Mouse (Mus musculus) B cell, adult 62 days (primary cell): Measurements from ENCODE around the gene Tsnax. TPM values are rescaled to one million over a fixed set of nuclear protein-coding genes. Genes with fewer than 3 reads are reported as not detected.

Experiments used
- total RNA-seq: library from RNA; stranded (reverse); gene quantifications from 4 replicates; pipeline ENCODE4 v1.2.4, GENCODE M21; 2023

Tsnax gene
- total RNA-seq: 42.0 to 49.1 TPM (median 44.9 TPM) in 4 replicates

DNA sequence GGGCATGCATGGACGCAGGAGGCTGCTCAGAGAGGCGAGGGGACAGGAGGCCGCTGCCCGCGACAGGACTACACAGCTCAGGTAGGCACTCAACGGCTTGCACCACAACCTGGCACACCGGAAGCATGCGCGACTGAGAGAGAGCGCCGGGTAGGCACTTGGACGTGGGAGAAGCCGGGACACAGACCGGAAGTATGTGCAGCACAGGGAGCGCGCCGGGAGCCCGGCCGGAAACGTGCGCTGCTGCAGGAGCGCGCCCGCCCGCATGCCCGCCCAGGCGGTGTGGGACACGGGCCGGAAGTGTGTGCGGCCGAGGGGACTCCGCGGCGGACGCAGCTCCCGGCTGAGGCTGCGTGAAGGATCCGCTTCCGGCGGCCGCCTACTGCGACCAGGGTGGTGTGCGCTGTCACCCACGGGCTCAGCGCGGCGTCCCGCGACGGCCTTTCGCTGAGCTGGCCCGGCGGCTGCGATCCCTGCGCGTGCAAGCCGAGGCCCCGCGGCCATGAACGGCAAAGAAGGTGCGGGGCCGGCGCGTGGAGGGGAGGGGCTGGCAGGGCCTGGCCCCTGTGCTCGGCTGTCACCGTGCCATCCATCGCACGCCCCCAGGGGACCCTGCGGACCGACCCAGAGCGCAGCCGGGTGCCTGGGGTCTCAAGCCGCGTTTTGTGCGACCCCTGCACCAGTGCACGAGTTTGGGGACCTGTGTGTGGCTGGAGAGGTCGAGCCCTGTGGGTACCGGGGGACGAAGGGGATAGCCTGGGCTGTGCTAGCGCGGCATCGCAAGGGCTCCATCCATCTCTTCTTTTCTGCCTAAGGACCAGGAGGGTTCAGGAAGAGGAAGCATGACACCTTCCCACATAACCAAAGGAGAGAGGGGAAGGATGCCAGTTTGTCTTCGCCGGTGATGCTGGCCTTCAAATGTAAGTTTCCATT lies at the start of gene Tsnax:
Gene Tsnax (plus strand): TSS at position 303 of the 933 bp plus-strand sequence.

DNA sequence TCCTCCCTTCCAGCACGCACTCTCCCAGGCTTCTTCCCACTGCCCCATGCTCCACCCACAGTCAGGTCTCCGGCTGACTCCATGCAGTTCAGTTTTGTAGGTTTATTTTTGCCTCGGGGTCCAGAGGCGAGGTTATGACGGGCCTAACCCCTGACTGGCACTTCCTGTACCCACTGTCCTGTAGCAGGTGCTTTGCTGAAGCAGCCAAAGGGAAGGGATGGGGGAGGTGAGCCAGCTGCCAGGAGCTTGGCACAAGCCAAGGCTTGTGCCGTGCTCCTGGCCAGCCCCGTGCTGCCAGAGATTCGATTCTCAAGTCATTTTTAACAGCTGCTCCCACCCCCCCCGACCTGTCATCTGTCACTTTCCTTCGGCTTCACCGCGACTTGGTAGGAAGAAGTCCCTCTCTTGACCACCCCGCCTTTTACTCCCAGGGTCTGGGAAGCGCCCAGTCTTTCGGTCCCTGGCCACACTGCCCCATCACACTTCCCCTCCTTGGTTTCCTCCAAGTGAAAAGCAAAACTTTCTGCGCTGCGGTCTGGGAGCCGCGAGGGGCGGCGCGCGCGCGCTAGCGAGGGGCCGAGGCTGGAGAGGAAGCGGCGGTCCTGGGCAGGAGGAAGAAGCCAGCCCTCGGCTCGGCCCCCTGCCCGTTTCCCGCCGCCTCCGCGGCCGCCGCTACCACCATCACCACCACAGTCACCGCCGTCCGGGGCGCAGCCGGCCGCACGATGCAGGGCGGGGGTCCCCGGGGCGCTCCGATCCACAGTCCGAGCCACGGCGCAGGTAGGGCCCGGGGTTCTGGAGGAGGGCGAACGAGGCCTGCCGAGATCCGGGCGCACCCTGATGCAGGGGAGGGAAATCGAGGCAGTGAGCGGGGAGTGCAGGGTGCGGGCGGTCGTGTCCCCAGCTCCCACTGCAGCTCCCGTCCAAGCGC lies 41.0 kb downstream of the Tsnax start, which contains the start of gene Disc1:
Gene Disc1 (plus strand): TSS at position 691 of the 931 bp plus-strand sequence.

Other genes starting within 250 kb of the Tsnax start
- not detected in 4 replicates for gene Trim67, start 219.9 kb upstream of the Tsnax start, total RNA-seq
- gene Gnpat, start 150.0 kb upstream of the Tsnax start, total RNA-seq: 57.4 to 66.7 TPM (median 61.4 TPM) in 4 replicates
- 21.0 to 25.7 TPM (median 22.8 TPM) in 4 replicates for gene 2810004N23Rik, start 149.9 kb upstream of the Tsnax start, total RNA-seq
- 11.1 to 12.3 TPM (median 11.8 TPM) in 4 replicates for gene Exoc8, start 115.3 kb upstream of the Tsnax start, total RNA-seq
- gene Sprtn, start 115.1 kb upstream of the Tsnax start, total RNA-seq: 27.8 to 32.2 TPM (median 30.7 TPM) in 4 replicates
- 15.4 to 17.3 TPM (median 16.9 TPM) in 4 replicates for gene Egln1, start 63.7 kb upstream of the Tsnax start, total RNA-seq
- 2.9 to 4.0 TPM (median 3.0 TPM) in 4 replicates for gene Disc1, start 41.2 kb downstream of the Tsnax start, total RNA-seq